Mouse (Mus musculus): ENCODE results near the gene Zfp629. TPM values are rescaled to one million over a fixed set of nuclear protein-coding genes. Genes with fewer than 3 reads are reported as not detected.

Zfp629 gene
- polyA plus RNA-seq, 1 experiment from 2014 or later = 39.9 TPM

DNA sequence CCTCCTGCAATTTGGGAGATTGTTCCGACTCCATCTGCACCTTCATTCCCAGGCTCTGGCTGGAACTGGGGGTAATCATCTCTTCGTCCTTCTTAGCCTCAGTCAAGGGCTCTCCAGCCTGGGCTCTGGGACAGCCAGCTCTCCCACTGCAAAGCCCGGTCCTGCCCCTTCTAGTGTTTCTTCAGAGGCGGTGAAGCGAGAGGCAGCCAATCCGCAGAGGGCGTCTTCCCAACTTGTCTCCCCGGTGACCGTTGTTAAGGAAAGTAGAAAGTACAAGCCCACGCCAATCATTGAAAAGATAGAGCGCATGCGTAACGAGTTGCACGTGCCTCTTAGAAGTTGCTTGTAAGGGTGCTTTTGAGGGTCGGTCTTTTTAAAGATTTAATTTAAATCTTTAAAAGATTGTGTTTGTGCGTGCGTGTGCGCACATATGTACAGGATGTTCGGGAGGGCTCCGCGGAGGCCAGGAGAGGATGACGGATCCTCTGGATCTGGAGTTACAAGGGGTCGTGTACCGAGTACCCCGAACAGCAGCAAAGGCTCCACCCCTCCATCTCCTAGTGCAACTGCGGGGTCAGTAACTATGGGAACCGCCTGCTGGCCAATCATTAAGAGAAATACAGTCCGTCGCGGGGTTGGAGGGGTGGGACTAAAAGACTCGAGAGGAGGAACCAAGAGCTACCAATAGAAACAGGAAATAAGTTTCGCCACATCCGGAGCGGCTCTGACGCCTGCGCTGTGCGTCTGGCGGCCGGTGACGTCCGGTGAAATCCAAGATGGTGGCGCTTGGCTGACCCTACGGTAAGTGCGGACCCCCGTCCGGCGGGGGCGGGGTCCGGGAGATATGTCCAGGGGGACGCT, 27.4 kb downstream of the Zfp629 start, which contains the start of the genes Ccdc189 and Rnf40:
Gene Ccdc189, minus strand, starts transcription at position 585 of the 861 bp plus-strand sequence.
Gene Rnf40, plus strand, starts transcription at position 757 of the 861 bp plus-strand sequence.
- no peaks in the 10 kb centered on the region for H3K27me3 ChIP-seq
- H3K36me3 ChIP-seq = peaks cover 55% of the 10 kb centered on the region

DNA sequence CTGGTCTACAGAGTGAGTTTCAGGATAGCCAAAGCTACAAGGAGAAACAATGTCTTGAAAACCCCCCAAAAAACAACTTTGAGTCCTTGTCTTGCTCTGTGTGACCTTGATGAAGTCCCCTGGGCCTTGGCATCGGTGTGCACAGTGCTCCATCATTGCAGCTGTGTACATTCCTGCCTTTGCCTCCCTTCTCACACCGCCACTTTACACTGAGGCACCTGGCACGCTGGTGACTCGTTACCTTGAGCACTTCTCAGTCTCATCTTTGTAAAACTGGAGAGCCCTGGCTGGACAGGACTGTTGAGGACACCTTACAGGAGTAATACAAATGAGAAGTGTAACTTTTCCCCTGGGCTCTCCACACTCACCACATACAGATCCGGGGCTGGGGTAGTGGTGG, 28.4 kb downstream of the Zfp629 start:
- no peaks in the 10 kb centered on the region for H3K27me3 ChIP-seq
- peak overlapping the region; percentile 83; the same call in 1 of the 2 replicates for H3K27ac ChIP-seq (replicated peaks)
- peak overlapping the region; percentile 89 for H3K4me3 ChIP-seq
- H3K4me2 ChIP-seq (replicated peaks) = peak overlapping the region; percentile 83
- H3K36me3 ChIP-seq = peaks cover 55% of the 10 kb centered on the region
- 75% methylated on average over 5 of the region's 5 CpGs for WGBS
- ATAC-seq (ENCODE audit: low FRiP score, low read depth) = no peak
- H3K9me3 ChIP-seq = no peaks in the 10 kb centered on the region
- H3K9ac ChIP-seq (replicated peaks) = peak overlapping the region; percentile 56; the same call in 1 of the 2 replicates
- H3K4me1 ChIP-seq = peaks cover 16% of the 10 kb centered on the region

More for the DNA sequence above, 27.4 kb downstream of the Zfp629 start, which contains the start of the genes Ccdc189 and Rnf40:
- H3K4me1 ChIP-seq = peaks cover 16% of the 10 kb centered on the region
- H3K27ac ChIP-seq (replicated peaks) = peak within 1 kb of the TSS; percentile 83
- peak within 1 kb of the TSS; percentile 83 for H3K4me2 ChIP-seq (replicated peaks)
- H3K4me3 ChIP-seq = peak within 1 kb of the TSS; percentile 89
- H3K9me3 ChIP-seq = no peaks in the 10 kb centered on the region
- H3K9ac ChIP-seq (replicated peaks) = peak within 1 kb of the TSS; percentile 83
- under 1% methylated on average over 50 of the region's 50 CpGs for WGBS
- ATAC-seq (ENCODE audit: low FRiP score, low read depth) = peak; percentile 98

DNA sequence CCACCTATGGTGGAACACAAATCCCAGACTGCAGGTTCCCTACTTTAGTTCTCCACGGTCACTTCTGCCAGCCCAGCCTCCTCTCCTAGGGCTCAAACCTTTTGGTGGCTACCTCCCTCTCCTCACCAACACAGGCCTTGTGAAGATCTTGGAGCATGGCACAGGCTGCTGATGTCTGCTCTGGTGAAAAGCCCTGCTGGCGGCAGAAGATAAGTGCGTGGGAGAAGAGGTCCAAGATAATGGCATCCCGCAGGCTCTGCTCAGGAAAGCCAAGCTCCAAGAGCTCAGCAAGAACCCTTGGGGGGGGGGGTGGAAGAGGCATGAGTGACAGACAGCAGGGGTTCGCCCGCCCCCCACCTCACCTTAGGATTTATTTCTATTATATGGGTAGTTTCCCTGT, 29.4 kb downstream of the Zfp629 start:
- Histone ChIP-seq H3K9me3 (no peaks in the 10 kb centered on the region), H3K36me3 (peaks cover 55% of the 10 kb centered on the region), H3K4me2 (replicated peaks) (no peak overlapping the region), H3K27ac (replicated peaks) (no peak overlapping the region), H3K4me3 (no peak overlapping the region), H3K9ac (replicated peaks) (no peak overlapping the region), H3K4me1 (peaks cover 16% of the 10 kb centered on the region), H3K27me3 (no peaks in the 10 kb centered on the region)
- WGBS = 87% methylated on average over 6 of the region's 6 CpGs
- ATAC-seq (ENCODE audit: low FRiP score, low read depth) = no peak

DNA sequence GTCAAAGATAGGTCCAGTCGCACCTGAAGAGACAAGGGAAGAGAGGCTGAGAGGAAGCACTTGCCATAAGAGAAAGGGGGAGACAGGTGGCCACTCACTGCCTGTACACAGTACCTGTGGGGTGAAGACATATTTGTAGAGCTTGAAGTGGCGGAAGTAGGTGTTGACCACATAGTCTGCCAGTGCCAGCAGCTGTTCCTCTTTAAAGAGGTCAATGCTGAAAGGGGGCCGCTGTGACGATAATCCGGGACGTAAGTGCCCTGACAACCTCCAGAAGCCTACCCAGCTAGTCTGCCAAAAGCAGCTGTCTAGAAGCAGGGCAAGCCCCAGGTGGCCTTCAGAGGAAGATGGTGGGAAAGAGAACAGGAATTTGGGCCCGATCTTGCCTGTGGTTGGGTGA, 30.6 kb downstream of the Zfp629 start:
- Histone ChIP-seq H3K27me3 (no peaks in the 10 kb centered on the region), H3K36me3 (peaks cover 54% of the 10 kb centered on the region), H3K9ac (replicated peaks) (no peak overlapping the region), H3K4me3 (no peak overlapping the region), H3K4me1 (peaks cover 16% of the 10 kb centered on the region), H3K27ac (replicated peaks) (no peak overlapping the region), H3K9me3 (no peaks in the 10 kb centered on the region), H3K4me2 (replicated peaks) (no peak overlapping the region)
- WGBS = 93% methylated on average over 7 of the region's 7 CpGs
- no peak for ATAC-seq (ENCODE audit: low FRiP score, low read depth)

DNA sequence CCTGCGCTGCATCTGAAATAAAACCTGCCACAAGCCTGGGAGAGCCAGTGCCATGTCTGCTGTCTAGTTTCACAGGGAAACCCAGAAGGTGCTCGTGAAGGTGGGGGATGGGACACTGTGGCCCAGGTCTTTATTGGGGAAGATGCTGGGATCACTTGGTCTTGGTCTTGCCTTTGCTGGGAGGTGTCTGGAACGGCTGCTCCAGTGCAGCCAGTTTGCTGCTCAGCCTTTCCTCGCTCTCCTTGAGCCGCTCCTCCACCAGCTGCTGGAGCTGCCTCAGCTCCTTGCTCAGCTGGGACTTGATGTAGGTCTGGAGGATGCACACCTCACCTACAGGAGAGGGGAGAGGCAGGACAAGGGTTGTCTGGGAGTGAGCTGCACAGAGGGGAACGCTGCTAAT, 32.3 kb downstream of the Zfp629 start:
- 97% methylated on average over 6 of the region's 6 CpGs for WGBS
- Histone ChIP-seq H3K9ac (replicated peaks) (no peak overlapping the region), H3K27ac (replicated peaks) (no peak overlapping the region), H3K9me3 (no peaks in the 10 kb centered on the region), H3K4me1 (peaks cover 9% of the 10 kb centered on the region), H3K4me2 (replicated peaks) (no peak overlapping the region), H3K36me3 (peaks cover 67% of the 10 kb centered on the region), H3K4me3 (no peak overlapping the region), H3K27me3 (no peaks in the 10 kb centered on the region)
- ATAC-seq (ENCODE audit: low FRiP score, low read depth) = no peak

DNA sequence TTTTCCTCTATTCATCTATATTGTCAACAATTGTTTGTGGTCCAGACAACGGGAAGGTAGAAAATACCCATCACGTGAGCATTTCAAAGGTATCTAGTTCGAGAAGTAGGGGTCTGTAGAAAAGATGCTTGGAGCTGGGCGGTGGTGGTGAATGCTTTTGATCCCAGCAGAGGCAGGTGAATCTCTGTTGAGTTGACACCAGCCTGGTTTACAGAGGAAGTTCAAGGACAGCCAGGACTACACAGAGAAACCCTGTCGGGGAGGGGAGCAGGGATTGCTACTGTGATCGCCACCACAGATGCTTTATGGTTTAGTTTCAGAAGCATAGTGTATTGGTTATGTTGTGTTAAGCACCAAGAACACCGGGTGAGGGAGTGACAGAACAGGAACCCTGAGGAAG, 41.5 kb downstream of the Zfp629 start:
- Histone ChIP-seq H3K27ac (replicated peaks) (no peak overlapping the region), H3K4me2 (replicated peaks) (peak overlapping the region; percentile 87), H3K4me1 (peaks cover 21% of the 10 kb centered on the region), H3K9me3 (no peaks in the 10 kb centered on the region), H3K9ac (replicated peaks) (peak overlapping the region; percentile 85), H3K27me3 (no peaks in the 10 kb centered on the region), H3K4me3 (peak overlapping the region; percentile 64), H3K36me3 (peaks cover 20% of the 10 kb centered on the region)
- WGBS = 24% methylated on average over 7 of the region's 7 CpGs
- no peak for ATAC-seq (ENCODE audit: low FRiP score, low read depth)

DNA sequence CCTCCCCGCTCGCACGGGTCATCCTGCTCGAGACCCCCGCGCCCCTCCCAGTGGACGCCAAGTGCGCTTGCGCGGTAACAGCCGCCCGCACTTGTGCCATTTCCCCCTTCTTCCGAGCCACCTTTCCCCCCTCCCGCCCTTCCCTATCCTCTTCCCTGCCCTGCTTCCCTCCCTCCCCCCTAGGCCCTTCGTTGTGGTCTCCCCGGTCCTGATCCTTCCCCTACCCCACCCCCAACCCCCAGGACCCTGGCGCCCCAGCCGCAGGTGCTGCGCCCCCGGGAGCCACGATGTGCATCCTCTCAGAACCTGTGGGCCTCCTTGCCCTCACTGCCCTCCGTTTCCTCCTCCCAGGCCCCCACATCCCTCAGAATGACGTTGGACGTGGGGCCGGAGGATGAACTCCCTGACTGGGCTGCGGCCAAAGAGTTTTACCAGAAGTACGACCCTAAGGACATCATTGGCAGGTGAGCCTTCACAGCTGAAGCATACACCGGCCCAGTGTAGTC, 42.0 kb downstream of the Zfp629 start:
- 1% methylated on average over 18 of the region's 28 CpGs for WGBS
- peak overlapping the region; percentile 69 for H3K27ac ChIP-seq (replicated peaks)
- no peaks in the 10 kb centered on the region for H3K27me3 ChIP-seq
- ATAC-seq (ENCODE audit: low FRiP score, low read depth) = peak; percentile 5; the same call in 1 of the 2 replicates
- peak overlapping the region; percentile 87 for H3K4me2 ChIP-seq (replicated peaks)
- no peaks in the 10 kb centered on the region for H3K9me3 ChIP-seq
- H3K4me3 ChIP-seq = peak overlapping the region; percentile 64
- H3K4me1 ChIP-seq = peaks cover 21% of the 10 kb centered on the region
- peak overlapping the region; percentile 85 for H3K9ac ChIP-seq (replicated peaks)
- H3K36me3 ChIP-seq = peaks cover 16% of the 10 kb centered on the region

DNA sequence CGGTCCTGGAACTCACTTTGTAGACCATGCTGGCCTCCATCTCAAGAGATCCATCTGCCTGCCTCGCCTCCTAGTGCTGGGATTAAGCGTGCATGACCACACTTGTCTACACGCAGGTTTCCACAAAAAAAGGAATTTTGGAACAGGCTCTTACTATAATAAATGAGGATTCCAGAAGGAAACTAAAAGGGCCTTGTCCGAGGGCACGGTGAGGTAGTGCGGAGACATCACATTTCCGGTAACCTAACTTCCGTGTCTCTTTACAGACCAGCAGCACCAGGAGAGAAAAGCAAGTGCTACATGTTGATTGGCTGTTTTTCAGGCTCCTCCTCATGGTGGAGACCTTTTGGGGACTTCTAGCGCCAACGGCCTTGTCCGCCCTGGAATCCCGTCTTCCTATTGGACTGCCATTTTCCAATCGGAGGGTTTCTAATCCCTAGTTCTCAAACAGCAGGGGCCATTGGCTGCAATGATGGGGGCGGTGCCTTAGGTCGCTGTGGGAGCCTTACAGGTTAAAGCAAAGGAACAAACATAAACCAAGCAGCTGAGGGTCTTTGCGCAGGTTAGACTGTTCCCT, 42.6 kb downstream of the Zfp629 start, which contains the start of gene Phkg2:
Gene Phkg2, plus strand, starts transcription at position 446 of the 577 bp plus-strand sequence.
- Histone ChIP-seq H3K4me1 (peaks cover 21% of the 10 kb centered on the region), H3K9ac (replicated peaks) (peak within 1 kb of the TSS; percentile 85), H3K4me2 (replicated peaks) (peak within 1 kb of the TSS; percentile 87), H3K4me3 (peak within 1 kb of the TSS; percentile 64), H3K36me3 (peaks cover 13% of the 10 kb centered on the region), H3K27me3 (no peaks in the 10 kb centered on the region), H3K27ac (replicated peaks) (peak within 1 kb of the TSS; percentile 69), H3K9me3 (no peaks in the 10 kb centered on the region)
- under 1% methylated on average over 16 of the region's 17 CpGs for WGBS
- peak; percentile 98 for ATAC-seq (ENCODE audit: low FRiP score, low read depth)

DNA sequence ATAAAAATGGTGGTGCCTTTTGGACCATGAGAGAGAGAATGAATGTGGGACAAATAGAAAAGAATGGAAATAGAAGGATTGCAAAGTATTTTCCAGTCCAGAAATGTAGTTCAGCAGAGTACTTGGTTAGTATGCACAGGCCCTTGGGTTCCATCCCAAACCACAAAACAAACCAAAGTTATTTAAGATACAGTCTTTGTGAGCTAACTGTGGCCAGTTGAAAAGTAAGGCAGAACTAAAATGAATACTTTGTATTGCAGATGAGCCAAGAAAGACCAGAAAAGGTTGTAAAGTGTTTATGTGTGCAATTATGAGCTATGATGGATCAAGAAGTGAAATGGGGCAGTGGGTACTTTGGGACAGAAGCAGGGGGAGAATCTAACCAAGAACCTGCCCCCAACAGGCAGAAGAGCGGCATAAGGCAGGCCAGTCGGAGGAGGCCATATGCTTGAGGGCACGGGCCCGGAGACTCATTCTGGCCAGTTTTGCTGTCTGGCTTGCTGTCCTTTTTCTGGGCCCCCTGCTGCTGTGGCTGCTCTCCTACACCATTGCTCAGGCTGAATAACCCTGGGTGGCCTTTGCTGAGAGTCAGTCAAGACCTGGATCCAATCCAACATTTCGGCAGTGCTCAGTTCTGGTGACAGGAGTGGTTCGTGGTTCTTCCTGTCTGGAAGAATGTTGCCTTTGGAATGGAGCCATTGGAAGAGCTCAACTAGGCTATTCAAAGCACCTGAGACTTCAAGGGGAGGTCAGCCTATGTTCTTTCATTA, 51.0 kb downstream of the Zfp629 start:
- Histone ChIP-seq H3K27ac (replicated peaks) (no peak overlapping the region), H3K9me3 (no peaks in the 10 kb centered on the region), H3K9ac (replicated peaks) (no peak overlapping the region), H3K27me3 (no peaks in the 10 kb centered on the region), H3K4me1 (no peaks in the 10 kb centered on the region), H3K4me2 (replicated peaks) (no peak overlapping the region), H3K4me3 (no peak overlapping the region), H3K36me3 (peaks cover 69% of the 10 kb centered on the region)
- ATAC-seq (ENCODE audit: low FRiP score, low read depth) = no peak
- 75% methylated on average over 6 of the region's 6 CpGs for WGBS

DNA sequence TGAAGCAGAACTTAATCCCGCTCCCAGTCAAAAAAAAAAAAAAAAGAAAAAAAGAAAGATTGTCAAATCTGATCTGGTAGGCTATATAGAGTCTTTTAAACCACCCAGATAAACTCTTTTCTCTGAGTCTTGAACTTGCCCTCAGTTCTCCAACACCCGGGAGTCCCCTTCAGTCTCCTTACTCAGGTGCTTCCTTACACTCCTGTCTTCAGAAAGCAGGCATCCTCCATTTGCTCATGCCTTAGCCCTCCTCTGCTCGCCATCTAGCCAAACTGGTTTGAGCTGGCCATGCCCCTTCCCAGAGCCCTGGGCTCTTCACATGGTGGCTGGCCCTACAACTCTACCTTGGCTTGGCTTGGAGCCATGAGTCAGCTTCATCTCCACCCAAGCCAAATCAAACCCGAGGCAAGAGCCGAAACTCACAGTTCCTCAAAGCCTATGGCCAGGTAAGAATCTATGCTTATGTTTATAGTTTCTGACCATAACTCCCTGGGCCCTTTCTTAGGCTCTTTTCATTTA, 54.2 kb downstream of the Zfp629 start, which contains the start of gene Tmem265:
Gene Tmem265, plus strand, starts transcription at position 51 of the 519 bp plus-strand sequence.
- ATAC-seq (ENCODE audit: low FRiP score, low read depth) = no peak
- Histone ChIP-seq H3K27me3 (no peaks in the 10 kb centered on the region), H3K9me3 (no peaks in the 10 kb centered on the region), H3K4me3 (no peak within 1 kb of the TSS), H3K27ac (replicated peaks) (no peak within 1 kb of the TSS), H3K4me1 (no peaks in the 10 kb centered on the region), H3K9ac (replicated peaks) (no peak within 1 kb of the TSS), H3K4me2 (replicated peaks) (no peak within 1 kb of the TSS), H3K36me3 (peaks cover 88% of the 10 kb centered on the region)
- WGBS = 90% methylated on average over 5 of the region's 5 CpGs

DNA sequence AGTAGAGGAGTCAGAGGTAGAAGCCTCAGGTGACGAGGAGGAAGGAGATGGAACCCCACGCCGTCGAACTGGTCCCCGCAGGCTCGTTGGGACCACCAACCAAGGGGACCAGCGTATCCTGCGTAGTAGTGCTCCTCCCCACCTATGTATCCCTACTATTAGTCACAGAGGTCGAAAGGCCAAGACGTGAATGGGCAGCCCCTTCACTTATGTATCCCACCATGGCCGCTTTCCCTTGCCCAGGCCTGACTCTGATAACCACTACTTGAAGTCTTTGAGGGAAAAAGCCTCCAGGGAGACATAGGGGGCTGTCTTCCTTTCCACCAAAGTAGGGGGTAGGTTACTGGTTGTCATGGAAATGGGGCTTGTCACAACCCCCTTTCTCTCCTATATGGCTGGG, 55.0 kb downstream of the Zfp629 start:
- 96% methylated on average over 11 of the region's 11 CpGs for WGBS

More for the DNA sequence above, 55.0 kb downstream of the Zfp629 start:
- peaks cover 89% of the 10 kb centered on the region for H3K36me3 ChIP-seq
- H3K4me3 ChIP-seq = no peak overlapping the region
- H3K4me1 ChIP-seq = no peaks in the 10 kb centered on the region
- no peaks in the 10 kb centered on the region for H3K9me3 ChIP-seq
- H3K27me3 ChIP-seq = no peaks in the 10 kb centered on the region
- no peak overlapping the region for H3K9ac ChIP-seq (replicated peaks)
- ATAC-seq (ENCODE audit: low FRiP score, low read depth) = no peak
- H3K4me2 ChIP-seq (replicated peaks) = no peak overlapping the region
- no peak overlapping the region for H3K27ac ChIP-seq (replicated peaks)

Measured in midbrain, embryonic 12.5 days (tissue).